Mouse (Mus musculus) heart, adult 18-20 months (tissue): ENCODE results near the gene Abl1. TPM values are rescaled to one million over a fixed set of nuclear protein-coding genes. Genes with fewer than 3 reads are reported as not detected.
A peak's percentile ranks its signal among the peaks of the same experiment; 100 is the strongest.

Source experiments
- DNase-seq, 2 experiments: peaks; one replicate each; pipeline ENCODE4 v3.0.0; 2021 to 2022; ENCODE audit warnings: mixed read lengths in 1 of 2
- total RNA-seq, 2 experiments: library from RNA; stranded (reverse); gene quantifications; 2 replicates each; pipeline ENCODE4 v1.2.3; 2021

The Abl1 gene
- total RNA-seq, 2 experiments from 2014 or later = 25.5 to 26.5 TPM

- peak; percentile 32 to 80 for DNase-seq
Measured at GRCm38 (mm10) chr2:31683666-31684065, 4.5 kb upstream of the Abl1 start.

GRCm38 (mm10) chr2:31689045-31689444 lies 869 bp downstream of the Abl1 start:
- DNase-seq = peak; percentile 37 to 55

- no peak for DNase-seq
Measured at GRCm38 (mm10) chr2:31690063-31690462, 1.9 kb downstream of the Abl1 start.

- no peak for DNase-seq
Measured at GRCm38 (mm10) chr2:31698209-31698608, 10.0 kb downstream of the Abl1 start.

GRCm38 (mm10) chr2:31700545-31701446 lies 12.6 kb downstream of the Abl1 start:
- no peak for DNase-seq

- no peak for DNase-seq
Measured at GRCm38 (mm10) chr2:31703226-31703625, 15.1 kb downstream of the Abl1 start.

GRCm38 (mm10) chr2:31705914-31706313 lies 17.7 kb downstream of the Abl1 start:
- no peak for DNase-seq

- DNase-seq = no peak
Measured at GRCm38 (mm10) chr2:31706531-31706930, 18.4 kb downstream of the Abl1 start.

- no peak for DNase-seq
Measured at GRCm38 (mm10) chr2:31712716-31713115, 24.5 kb downstream of the Abl1 start.

- peak in 1 of 2 experiments; percentile 24 for DNase-seq
Measured at GRCm38 (mm10) chr2:31713813-31714212, 25.6 kb downstream of the Abl1 start.

- no peak for DNase-seq
Measured at GRCm38 (mm10) chr2:31714780-31715179, 26.6 kb downstream of the Abl1 start.

GRCm38 (mm10) chr2:31715985-31716384 lies 27.8 kb downstream of the Abl1 start:
- DNase-seq = no peak

GRCm38 (mm10) chr2:31719202-31719880 lies 31.2 kb downstream of the Abl1 start:
- no peak for DNase-seq

GRCm38 (mm10) chr2:31719944-31720343 lies 31.8 kb downstream of the Abl1 start:
- DNase-seq = no peak

GRCm38 (mm10) chr2:31720783-31721182 lies 32.6 kb downstream of the Abl1 start:
- DNase-seq = peak in 1 of 2 experiments; percentile 42

GRCm38 (mm10) chr2:31724730-31725490 lies 36.7 kb downstream of the Abl1 start:
- DNase-seq = no peak

- DNase-seq = no peak
Measured at GRCm38 (mm10) chr2:31727576-31728277, 39.6 kb downstream of the Abl1 start.

- DNase-seq = no peak
Measured at GRCm38 (mm10) chr2:31730640-31731039, 42.5 kb downstream of the Abl1 start.

- no peak for DNase-seq
Measured at GRCm38 (mm10) chr2:31732497-31732896, 44.3 kb downstream of the Abl1 start.

GRCm38 (mm10) chr2:31733558-31733957 lies 45.4 kb downstream of the Abl1 start:
- no peak for DNase-seq

GRCm38 (mm10) chr2:31739041-31739440 lies 50.9 kb downstream of the Abl1 start:
- no peak for DNase-seq

GRCm38 (mm10) chr2:31741728-31742127 lies 53.6 kb downstream of the Abl1 start:
- no peak for DNase-seq
